Mouse (Mus musculus) thymus, adult 2 months (tissue): ENCODE results near the gene Ccr7.

Source experiments
- CTCF ChIP-seq: fragments of 200-500 bp; IDR thresholded peaks from 2 replicates; pipeline ENCODE4 v1.5.1; 2012; ENCODE audit warnings: mild to moderate bottlenecking, control low read depth, low read length, moderate library complexity, borderline replicate concordance; ENCODE audit not compliant: control insufficient read depth, poor library complexity, insufficient read depth; ENCODE audit errors: extremely low read depth
- POLR2A ChIP-seq: fragments of 200-500 bp; IDR thresholded peaks from 2 replicates; pipeline ENCODE4 v1.6.1; 2012; ENCODE audit warnings: mild to moderate bottlenecking, low read length, control low read depth, moderate library complexity; ENCODE audit not compliant: control insufficient read depth, poor library complexity, insufficient read depth; ENCODE audit errors: extremely low read depth

- TF ChIP-seq CTCF (no peak), POLR2A (no peak)
Observed at GRCm38 (mm10) chr11:99102575-99103270, 52.2 kb downstream of the Ccr7 start.
